Mouse (Mus musculus): ENCODE data around the gene Rraga. TPM values are rescaled to one million over a fixed set of nuclear protein-coding genes. Genes with fewer than 3 reads are reported as not detected.

Gene Rraga
- 10 to 100 TPM; 41.2 to 43.1 TPM for total RNA-seq (2021)
- long read RNA-seq, experiment 1, transcript Rraga-201 (1 exons, 1,618 nt) = major isoform, 169 of 169 reads
- long read RNA-seq, experiment 1, partial matches to known transcripts = 0 of 169 reads
- long read RNA-seq, experiment 1, other reads (novel, unspliced or antisense) = 0 of 169 reads
- long read RNA-seq, experiment 2, transcript Rraga-201 (1 exons, 1,618 nt) = major isoform, 116 of 116 reads
- long read RNA-seq, experiment 2, partial matches to known transcripts = 0 of 116 reads
- long read RNA-seq, experiment 2, other reads (novel, unspliced or antisense) = 0 of 116 reads

- DNase-seq = peak; percentile 93
Observed at GRCm38 (mm10) chr4:86575283-86575983, at the start of gene Rraga. Gene Rraga (plus strand): TSS chr4:86575668.

DNA sequence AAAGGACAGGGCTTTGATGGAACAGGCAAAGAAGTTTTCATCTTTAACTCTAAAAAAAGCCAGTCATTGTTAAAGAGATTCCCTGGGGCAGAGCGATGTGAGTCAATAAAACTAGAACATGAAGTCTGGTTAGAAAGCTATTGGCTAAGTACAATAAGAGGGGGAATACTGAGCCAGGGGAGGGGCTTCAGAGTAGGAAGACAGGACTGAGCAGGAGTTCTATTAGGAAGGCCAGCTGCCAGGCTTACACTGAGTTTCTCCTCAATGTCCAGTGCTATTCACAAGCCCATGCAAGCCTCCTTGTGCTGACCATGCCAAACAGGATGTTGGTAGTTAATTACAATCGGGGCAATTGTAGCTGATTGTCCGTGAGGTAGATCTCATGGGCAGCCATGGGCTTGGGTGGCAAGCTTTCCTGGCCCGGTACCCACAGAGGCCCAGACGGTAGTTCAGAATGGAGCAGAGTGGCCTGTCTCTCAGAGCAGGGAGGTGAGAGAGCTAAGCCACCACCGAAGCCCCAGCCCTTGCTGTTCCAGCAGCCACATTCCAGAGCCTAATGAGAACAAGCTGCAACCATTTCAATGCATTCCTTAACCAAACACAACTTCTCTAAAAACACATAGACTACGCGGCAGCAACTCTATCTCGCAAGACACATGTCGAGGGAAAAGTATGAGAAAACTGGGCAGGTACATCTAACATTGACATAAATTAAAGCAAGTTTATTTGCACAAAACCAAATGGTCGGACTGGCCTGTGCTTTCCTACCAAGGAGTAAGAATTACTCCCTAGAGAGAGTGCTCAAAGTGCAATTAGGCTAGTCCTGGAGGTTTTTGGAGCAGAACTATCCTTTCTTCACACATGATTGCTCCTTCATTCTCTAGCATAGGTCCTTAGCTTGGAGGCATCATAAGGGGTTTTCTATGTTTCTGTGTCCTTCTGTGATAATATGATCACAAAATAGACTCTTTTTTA lies 48.0 kb upstream of the Rraga start:
- DNase-seq = no peak

GRCm38 (mm10) chr4:86529161-86529560 lies 46.3 kb upstream of the Rraga start:
- no peak for DNase-seq

DNA sequence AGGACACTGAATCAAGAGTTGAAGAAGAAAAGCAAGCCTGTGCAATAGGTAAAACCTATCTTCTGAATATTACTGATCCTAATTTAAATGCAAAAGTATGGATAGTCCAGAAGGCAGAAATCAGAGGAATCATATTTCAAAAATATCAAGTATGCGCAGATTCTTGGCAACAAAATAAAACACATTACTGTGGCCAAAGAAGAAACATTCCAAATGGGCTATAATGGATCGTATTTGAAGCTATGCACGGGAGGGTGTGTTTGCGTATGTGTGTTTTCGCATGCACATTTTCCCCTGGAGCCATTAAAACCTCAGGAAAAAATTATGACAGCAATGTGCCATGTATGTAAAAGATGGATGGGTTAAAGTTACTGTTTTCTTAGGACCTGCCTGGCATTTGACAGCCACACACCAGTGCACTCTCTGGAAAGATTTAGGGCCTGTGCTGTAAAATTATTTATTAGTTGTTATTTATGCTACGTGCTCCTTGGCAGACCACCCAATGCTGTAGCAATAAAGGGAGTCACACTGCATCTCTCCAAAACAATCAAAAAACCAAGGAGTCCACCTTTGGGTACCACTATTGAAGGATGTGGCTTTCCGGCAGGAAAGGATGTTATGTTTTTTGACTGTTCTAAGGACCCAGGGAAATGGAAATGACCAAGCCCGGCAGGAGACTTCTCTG lies 41.9 kb upstream of the Rraga start:
- no peak for DNase-seq

DNA sequence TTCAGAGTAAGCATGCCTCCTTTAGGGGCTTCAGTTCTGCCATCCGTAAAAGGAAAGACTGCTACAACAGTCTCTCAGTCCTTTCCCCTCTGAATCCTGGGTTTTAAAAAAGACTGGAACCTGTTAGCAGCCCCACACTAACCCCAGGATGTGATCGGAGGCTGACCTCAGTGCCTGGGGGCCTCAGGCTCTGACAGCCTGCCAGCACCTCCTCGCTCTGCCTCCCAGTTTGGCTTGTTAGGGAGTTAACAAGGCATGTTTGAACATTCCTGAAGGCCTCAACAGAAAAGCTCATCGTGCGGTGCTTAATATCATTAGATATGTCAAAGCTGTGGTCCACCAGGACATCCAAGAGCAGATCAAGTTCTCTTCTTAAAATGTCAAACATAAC lies 41.4 kb upstream of the Rraga start:
- no peak for DNase-seq

- no peak for DNase-seq
Observed at GRCm38 (mm10) chr4:86537972-86538371, 37.5 kb upstream of the Rraga start.

GRCm38 (mm10) chr4:86538936-86539335 lies 36.5 kb upstream of the Rraga start:
- no peak for DNase-seq

DNA sequence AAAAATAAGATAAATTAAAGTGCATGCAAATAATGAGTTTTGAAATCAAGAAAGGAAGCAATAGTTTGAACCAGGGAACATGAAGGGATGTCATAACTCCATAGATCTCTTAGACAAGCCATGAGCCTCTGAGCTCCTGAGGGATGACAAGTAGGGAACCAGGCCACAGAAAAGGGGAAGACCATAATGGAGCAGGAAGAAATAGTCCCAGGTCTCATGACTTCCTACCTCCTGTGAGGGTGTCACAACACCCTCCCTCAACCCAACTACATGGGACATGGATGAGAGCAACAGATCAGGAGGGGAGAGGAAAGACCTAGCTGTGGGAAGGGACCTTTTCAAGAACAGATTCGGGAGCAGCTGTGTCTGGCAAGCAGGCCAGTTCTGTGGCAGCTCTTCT lies 33.9 kb upstream of the Rraga start:
- DNase-seq = no peak

DNA sequence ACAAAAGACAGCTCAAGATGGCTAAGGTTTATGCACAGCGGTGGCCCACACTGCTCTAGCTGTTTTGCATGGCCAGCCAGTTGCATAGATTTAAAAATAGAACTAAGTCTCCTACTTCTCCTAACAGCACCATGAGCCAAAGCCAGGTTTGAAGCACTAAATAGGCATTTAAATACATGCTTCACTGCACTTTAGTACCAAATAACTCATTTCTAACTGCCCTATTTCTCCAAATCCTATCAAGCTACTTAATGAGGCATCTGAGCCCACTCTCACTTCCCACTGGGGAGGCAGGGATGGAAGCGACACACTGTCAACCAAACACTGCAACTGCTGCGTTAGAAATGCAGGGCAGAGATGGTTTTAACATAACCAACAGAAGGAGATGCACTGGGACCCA lies 31.5 kb upstream of the Rraga start:
- no peak for DNase-seq

GRCm38 (mm10) chr4:86545615-86546014 lies 29.9 kb upstream of the Rraga start:
- no peak for DNase-seq

GRCm38 (mm10) chr4:86548332-86548731 lies 27.1 kb upstream of the Rraga start:
- no peak for DNase-seq

GRCm38 (mm10) chr4:86555035-86555707 lies 20.3 kb upstream of the Rraga start:
- DNase-seq = no peak

GRCm38 (mm10) chr4:86557371-86557770 lies 18.1 kb upstream of the Rraga start:
- DNase-seq = no peak

- DNase-seq = no peak
Observed at GRCm38 (mm10) chr4:86558228-86558627, 17.2 kb upstream of the Rraga start, which contains the start of gene Saxo1. Gene Saxo1 (minus strand): TSS chr4:86558328.

GRCm38 (mm10) chr4:86559006-86559405 lies 16.5 kb upstream of the Rraga start:
- no peak for DNase-seq

DNA sequence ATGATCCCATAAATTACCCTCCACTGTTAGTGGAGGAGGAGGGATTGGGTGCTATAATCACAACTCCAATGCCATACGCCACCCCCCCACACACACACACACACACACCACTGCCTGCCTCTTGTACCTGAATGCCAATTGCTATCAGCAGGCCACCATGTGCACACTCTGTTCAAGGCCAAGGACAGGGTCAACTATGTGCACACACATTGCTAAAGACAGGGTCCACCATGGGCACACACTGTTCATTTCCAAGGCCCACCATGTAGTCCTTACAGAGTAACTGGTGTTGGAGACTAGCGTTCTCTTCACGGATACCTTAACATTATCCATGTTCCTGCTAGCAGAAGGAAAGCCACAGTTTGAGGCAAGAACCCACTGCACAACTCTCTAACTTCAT lies 14.4 kb upstream of the Rraga start:
- DNase-seq = no peak

- no peak for DNase-seq
Observed at GRCm38 (mm10) chr4:86574939-86575282, 557 bp upstream of the Rraga start.

DNA sequence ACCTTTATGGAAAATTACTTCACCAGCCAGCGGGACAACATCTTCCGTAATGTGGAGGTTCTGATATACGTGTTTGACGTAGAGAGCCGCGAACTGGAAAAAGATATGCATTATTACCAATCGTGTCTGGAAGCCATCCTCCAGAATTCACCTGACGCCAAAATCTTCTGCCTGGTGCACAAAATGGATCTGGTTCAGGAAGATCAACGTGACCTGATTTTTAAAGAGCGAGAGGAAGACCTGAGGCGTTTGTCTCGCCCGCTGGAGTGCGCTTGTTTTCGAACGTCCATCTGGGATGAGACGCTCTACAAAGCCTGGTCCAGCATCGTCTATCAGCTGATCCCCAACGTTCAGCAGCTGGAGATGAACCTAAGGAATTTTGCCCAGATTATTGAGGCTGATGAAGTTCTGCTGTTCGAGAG lies 663 bp downstream of the Rraga start:
- no peak for DNase-seq

- DNase-seq = no peak
Observed at GRCm38 (mm10) chr4:86576630-86577225, 1.3 kb downstream of the Rraga start.

GRCm38 (mm10) chr4:86580056-86580455 lies 4.6 kb downstream of the Rraga start:
- no peak for DNase-seq

DNA sequence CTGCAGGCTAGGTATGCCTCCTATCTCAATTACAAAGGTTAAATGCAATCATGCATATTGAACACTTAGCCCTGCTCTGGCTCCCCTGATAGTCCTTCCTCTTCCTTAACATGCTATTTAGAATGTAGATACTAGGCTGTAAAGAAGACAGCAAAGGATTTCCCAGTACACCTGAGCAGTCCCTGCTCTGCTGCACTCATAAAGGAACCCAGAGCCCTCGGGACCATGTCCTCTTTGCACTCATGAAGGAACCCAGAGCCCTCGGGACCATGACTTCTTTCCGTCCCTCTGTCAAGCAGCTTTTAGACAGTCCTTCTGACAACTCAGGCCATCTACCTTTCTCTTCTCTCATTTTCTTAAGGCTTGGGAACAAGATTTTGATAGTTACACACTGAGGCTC lies 5.1 kb downstream of the Rraga start:
- DNase-seq = no peak

All from gastrocnemius, postnatal 25 days (tissue).